Mouse (Mus musculus): ENCODE measurements around the gene Piezo1.

Gene Piezo1

DNA sequence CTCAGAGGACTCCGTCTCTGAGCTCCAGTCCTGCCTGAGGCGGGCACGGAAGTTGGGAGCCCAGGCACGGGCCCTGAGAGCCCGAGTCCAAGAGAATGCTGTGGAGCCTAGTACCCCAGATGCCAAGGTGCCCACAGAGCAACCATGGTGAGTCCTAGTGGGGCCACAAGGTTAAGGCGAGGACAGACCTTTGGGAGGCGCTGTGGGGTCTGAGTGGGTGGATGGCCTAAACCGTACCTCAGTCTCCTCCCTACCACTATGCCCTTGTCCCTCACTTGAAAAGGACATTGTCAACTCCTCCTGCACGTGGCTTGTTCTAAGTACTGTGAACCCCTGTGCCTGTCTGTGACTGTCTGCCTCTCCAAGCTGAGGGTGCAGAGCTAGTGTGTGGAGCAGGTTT lies 18.2 kb upstream of the Piezo1 start:
- no peak for DNase-seq

DNA sequence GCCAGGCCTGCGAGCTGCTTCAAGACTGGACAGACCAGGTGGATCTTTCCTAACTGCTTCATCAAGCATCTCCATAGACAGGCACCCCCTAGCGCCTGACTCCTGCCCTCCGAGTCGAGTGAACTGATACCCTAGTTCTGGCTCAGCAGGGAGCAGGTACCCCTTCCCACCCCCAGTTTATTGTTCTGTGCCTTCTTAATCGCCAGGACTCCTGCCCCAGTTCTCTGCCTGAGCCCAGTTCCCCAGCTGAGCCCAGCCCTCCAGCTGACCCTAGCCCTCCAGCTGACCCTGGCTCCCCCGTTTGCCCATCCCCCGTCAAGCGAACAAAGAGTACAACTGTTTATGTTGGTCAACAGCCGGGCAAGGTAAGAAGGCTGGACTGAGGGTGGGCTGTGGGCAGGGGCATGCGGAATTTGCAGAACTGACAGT lies 17.8 kb upstream of the Piezo1 start:
- no peak for DNase-seq

DNA sequence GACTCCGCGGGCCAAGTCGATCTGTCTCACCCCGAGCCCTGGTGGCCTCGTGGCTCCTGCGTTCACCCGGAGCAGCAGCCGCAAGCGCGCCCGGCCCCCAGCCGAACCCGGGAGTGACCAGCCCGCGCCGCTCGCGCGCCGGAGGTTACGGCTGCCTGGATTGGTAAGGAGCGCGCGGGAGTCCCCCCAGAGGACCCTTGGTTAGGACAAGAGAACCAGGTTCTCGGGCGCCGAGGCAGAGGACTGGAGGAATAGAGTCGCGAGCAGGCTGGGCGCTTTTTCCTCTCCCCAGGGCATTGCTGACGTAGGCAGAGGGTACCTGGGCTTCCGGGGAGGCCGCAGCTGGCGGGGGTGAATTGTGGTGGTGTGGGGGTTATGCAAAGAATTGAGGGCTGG lies 17.0 kb upstream of the Piezo1 start:
- DNase-seq, result no peak

DNA sequence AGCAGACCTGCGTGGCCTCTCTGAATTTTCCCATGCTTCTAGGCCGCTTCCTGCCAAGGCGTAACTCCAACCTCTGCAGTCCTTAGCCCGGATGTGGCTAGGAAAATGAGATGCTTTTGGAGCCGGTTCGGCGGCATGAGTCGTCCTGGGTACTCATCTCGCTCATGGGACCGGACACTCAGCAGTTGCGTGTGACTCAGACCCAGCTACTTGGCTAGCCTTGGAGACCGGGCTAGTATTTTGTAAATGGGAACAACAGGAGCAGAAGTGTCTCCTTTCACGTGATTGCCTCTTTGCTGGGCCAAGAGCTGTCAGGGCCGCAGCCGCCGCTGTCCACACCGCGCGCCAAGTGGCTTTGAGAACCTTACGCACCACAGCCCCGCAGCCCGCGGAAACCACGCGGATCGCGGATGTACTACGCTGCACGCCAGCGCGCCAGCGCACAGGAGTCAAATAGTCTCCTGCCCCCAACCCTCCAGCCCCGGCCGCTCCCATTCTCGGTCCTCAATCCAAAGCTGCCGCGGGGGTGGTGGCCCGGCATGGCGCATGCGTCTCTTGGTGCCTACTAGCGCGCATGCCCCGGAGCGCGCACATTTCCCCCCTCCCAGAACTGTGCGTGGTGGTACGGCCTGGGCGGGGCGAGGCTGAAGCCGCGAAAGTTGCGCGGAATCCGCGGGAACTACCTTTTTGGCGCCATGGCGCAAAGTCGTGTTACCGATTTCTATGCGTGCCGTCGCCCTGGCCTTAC lies 16.4 kb upstream of the Piezo1 start, which contains the start of gene Cdt1:
Cdt1 (plus strand) TSS at position 655 of the 748 bp plus-strand sequence.
- DNase-seq, result peak; percentile 96

GRCm38 (mm10) chr8:122566766-122567165 lies 15.6 kb upstream of the Piezo1 start:
- DNase-seq, result no peak

- no peak for DNase-seq
Measured at GRCm38 (mm10) chr8:122564363-122565352, 13.5 kb upstream of the Piezo1 start.

DNA sequence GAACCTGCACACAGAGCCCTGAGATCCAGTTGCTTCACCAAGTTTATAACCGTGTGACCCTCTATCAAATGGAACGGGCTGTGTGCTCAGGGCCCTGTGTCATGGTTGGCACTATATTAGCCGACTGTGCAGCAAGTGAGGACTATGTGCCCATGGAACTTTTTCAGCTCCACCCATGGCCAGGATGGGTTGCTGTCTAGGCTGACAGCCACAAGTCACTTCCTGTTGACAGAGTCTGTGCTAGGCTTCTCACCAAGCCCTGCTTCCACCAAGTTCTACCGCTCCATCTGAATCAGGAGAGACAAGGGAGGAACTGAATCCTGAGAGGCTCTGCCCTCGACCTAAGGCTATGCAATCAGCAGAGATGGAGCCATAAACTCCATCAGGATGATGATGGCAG lies 10.1 kb upstream of the Piezo1 start:
- DNase-seq, result no peak

- DNase-seq, result peak; percentile 65
Measured at GRCm38 (mm10) chr8:122558671-122559349, 7.7 kb upstream of the Piezo1 start.

DNA sequence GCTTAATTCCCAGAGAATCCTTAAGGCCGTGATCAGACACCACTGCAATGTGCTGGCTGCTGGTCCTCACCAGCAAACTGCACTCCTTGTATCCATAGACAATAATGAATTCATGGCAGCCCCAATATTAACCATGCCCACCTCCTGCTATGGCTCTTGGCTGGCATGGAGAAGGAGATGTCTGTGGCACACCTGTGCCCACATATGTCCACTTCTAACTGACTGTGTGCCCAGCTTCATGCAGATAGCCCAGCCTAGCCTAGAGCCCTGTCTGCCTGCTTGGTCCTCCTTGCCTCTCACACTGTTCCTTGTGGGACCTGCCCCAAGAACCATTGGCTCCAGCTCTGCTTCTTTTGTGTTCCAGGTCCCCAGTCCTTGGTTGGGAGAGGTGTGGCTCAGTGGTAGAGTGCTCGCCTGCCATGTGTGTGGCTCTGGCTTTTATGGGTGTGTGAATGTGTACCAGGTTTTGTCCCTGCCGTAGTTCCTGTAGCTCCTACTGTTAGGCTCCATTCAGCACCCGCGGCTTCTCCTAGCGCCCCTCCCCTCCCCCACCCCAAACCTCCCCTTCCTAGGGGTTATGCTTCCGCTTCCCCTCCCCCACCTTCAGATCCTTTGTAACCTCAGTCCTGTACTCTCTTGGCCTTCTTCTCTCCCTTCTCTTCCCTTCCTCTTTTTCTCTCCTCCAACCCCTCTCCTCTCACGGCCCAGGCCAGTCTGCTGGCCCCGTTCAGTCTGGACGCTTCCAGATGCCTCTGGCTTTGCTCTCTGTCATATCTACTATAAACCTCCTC lies 6.3 kb upstream of the Piezo1 start:
- no peak for DNase-seq

- peak; percentile 85 for DNase-seq
Measured at GRCm38 (mm10) chr8:122556030-122557009, 5.2 kb upstream of the Piezo1 start.

DNA sequence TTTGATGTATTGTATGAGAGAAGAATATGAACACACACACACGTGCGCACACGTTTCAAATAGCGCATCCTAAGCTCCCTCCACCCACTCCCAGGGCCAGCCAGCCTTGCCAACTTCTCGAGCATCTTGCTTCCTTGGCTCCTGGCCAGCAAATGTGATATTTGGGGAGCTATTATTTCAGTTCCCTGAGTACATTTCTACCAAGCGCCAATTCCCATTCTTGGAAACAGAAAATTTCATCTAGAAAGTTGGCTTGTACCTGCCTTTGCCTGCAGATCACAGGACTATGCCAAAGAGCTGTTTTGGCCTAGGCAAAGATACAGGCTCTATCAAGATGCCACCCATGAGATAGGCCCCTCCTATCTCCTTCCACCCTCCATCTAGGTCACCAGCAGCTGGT lies 3.7 kb upstream of the Piezo1 start:
- no peak for DNase-seq

DNA sequence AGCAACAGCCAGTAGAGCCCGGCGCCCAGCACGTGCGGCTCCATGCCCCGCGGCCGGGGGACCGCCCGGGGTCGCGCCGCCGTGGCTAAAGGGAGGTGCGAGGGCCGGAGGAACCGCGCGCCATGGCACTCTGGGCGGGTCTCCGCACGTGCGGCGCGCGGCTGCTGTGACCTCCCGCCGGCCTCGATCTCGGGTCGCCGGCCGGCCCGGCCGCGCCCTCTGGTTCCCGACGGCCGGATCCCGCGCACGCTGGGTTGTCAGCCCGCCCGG lies 199 bp downstream of the Piezo1 start:
- DNase-seq, result no peak

DNA sequence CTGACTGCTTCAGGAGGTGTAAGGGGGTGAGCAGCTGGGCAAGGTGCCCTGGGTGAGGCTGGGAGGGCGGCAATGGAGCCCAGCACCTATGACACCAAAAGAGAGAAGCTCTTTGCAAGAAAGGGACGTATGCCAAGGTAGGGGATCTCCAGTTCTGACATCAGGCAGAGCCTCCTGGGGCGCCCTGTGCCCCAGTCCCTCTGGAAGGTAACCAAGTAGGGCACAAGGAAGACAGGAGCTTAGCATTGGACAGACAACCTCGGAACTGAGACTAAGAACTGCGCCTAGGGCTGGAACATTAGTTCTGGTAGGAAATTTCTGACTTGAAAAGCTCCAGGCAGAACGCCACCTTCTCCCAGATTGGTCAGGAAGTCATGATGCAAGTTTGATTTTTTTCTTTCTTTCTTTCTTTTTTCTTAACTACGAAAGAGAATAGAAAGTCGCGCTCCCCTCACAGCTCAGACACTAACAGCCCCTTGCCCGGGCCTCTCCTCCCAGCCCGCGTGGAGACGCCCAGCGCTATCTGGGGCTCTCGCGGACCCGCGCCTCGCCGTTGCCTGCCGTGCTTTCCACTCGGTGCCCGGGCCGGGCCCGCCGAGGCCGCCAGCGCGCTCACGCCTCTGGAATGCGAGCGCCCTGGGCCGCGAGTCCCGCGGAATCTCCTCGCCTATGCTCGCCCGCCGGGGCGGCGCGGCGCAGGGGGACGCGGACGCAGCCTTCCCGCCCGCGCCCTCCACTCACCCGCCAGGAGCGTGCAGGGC lies 715 bp downstream of the Piezo1 start:
- DNase-seq, result peak; percentile 64

DNA sequence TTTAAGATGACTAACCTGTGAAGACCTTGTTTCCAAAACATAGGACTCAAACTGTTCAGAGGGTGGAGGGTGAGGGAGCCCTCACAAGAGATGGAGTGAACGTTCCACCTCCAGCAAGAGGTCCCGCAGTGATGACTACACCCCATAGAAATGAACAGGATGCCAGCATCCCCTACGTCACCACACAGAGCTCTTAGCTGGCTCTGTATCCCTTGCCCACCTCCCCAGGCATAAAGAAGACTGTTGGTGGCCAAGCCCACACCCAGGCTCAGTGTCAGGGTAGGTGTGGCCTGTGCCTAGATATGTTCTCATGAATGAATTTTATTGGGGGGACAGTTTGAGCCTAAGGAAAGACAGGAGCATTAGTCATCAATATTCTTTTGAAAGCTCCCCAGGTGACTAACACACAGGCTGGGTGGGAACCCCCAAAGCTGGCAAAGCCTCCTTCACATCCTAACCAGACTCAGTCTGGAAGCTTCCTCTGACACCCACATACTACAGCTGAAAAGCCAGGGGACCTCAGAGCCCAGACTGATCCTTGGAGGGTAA lies 2.2 kb downstream of the Piezo1 start:
- DNase-seq, result no peak

GRCm38 (mm10) chr8:122548331-122548730 lies 2.8 kb downstream of the Piezo1 start:
- no peak for DNase-seq

- peak; percentile 77 for DNase-seq
Measured at GRCm38 (mm10) chr8:122547815-122548214, 3.3 kb downstream of the Piezo1 start.

- peak; percentile 79 for DNase-seq
Measured at GRCm38 (mm10) chr8:122546811-122547453, 4.2 kb downstream of the Piezo1 start.

DNA sequence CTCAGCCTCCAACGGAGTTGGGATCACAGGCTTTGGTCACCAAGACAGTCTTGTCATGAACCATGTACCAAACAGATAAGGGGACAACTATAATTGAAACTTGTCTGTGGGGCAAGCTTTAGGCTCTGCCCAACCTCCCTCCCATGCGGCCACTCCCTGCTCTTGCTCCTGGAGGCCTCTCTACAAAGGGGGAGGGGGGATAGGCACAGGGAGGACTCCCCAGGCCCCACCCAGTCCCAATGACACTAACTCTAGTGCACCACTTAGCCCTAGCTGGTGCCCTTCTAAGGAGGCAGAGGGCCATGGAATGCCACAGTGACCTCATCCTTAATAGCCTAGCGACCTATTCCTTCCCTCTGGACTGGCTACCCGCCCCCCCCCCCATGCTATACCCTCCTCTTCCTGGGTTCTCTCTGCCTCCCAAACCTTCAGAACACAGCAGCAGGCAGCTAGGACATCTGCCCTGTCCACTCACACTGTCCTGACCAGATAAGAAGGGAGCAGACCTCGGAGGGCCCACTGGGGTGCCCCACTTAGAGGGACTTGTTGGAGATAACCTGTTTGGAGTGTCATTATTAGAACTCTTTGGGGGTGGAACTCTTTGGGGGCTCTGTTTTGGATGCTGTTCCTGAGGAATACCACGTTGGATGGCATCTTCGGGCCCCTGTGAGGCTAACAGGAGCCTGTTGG lies 4.9 kb downstream of the Piezo1 start:
- DNase-seq, result peak; percentile 60

DNA sequence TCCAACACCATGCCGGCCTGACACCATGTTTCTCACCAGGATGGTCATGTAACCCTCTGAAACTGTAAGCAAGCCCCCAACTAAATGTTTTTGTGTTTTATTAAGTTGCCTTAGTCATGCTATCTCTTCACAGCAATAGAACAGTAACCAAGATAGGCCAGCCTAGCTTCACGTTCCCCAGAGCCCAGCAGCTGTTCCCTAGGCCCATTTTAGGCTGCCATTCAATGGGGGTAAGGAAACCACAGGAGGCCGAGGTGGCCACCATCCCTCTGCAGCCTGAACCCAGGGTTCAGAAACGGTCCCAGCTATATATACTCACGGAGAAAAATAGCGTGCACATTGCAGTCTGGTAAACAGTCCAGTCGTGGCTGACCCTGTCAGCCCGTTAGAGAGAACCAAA lies 7.0 kb downstream of the Piezo1 start:
- DNase-seq, result no peak
